Mouse (Mus musculus) liver, adult 2 months (tissue): ENCODE results near the gene Srd5a2. TPM values are rescaled to one million over a fixed set of nuclear protein-coding genes. Genes with fewer than 3 reads are reported as not detected.

Experiments used
- DNase-seq: peaks from one replicate; pipeline ENCODE4 v3.0.0-alpha.2; 2011; ENCODE audit warnings: low read depth, low spot score; ENCODE audit errors: extremely low read depth
- H3K27ac ChIP-seq: fragments of 200-500 bp; replicated peaks from 2 replicates; pipeline ENCODE4 v1.5.1; 2012; ENCODE audit warnings: low read depth, mild to moderate bottlenecking, control low read depth, inconsistent platforms, low read length; ENCODE audit not compliant: insufficient read depth
- H3K27me3 ChIP-seq: fragments of 200-500 bp; 2 replicates; pipeline ENCODE4 v1.6.1; 2012; ENCODE audit warnings: mild to moderate bottlenecking, moderate library complexity, low read length, inconsistent platforms; ENCODE audit not compliant: control insufficient read depth, insufficient read depth
- H3K36me3 ChIP-seq: fragments of 200-500 bp; 2 replicates; pipeline ENCODE4 v1.6.1; 2012; ENCODE audit warnings: low read length, inconsistent platforms; ENCODE audit not compliant: control insufficient read depth, insufficient read depth
- H3K4me1 ChIP-seq: fragments of 200-500 bp; 2 replicates; pipeline ENCODE4 v1.6.1; 2011; ENCODE audit warnings: low read length; ENCODE audit not compliant: control insufficient read depth, insufficient read depth
- H3K4me3 ChIP-seq: fragments of 200-500 bp; 2 replicates; pipeline ENCODE4 v1.5.1; 2011; ENCODE audit warnings: low read depth, mild to moderate bottlenecking, control low read depth, low read length, moderate library complexity; ENCODE audit not compliant: insufficient read depth
- H3K79me2 ChIP-seq: fragments of 200-500 bp; 2 replicates; pipeline ENCODE4 v1.6.1; 2012; ENCODE audit warnings: inconsistent platforms, mild to moderate bottlenecking, low read length, moderate library complexity; ENCODE audit not compliant: control insufficient read depth, insufficient read depth
- H3K9ac ChIP-seq: fragments of 200-500 bp; 2 replicates; pipeline ENCODE4 v1.6.1; 2012; ENCODE audit warnings: low read depth, mild to moderate bottlenecking, control low read depth, inconsistent platforms, low read length
- CTCF ChIP-seq: fragments of 200-500 bp; IDR thresholded peaks from 2 replicates; pipeline ENCODE4 v1.5.1; 2011; ENCODE audit warnings: low read depth, low read length, control low read depth
- POLR2A ChIP-seq: fragments of 200-500 bp; IDR thresholded peaks from 2 replicates; pipeline ENCODE4 v1.6.1; 2011; ENCODE audit warnings: low read length, control low read depth; ENCODE audit not compliant: insufficient read depth; ENCODE audit errors: extremely low read depth
- WGBS: fragments of 180-500 bp; shearing (Covaris S2); methylation state at CpG from one replicate; pipeline ENCODE4 v1.1.7; 2018; 5-methylcytosine and 5-hydroxymethylcytosine counted together
- polyA plus RNA-seq: library from polyadenylated mRNA; depleted of rRNA; stranded (reverse); fragments of >200 nt; gene quantifications from 2 replicates; pipeline ENCODE4 v1.2.3, GENCODE M21; 2012
- total RNA-seq: library from RNA; depleted of rRNA; stranded (reverse); fragments of >200 nt; gene quantifications from 2 replicates; pipeline ENCODE4 v1.2.3, GENCODE M21; 2014

Srd5a2 gene
- total and polyA plus RNA-seq, 2 experiments = 0.60 to 1.8 TPM

- Histone ChIP-seq H3K27me3 (no peaks in the 10 kb centered on the region), H3K36me3 (no peaks in the 10 kb centered on the region), H3K4me3 (no peak overlapping the region), H3K4me1 (no peaks in the 10 kb centered on the region), H3K9ac (no peak overlapping the region), H3K79me2 (no peaks in the 10 kb centered on the region), H3K27ac (no peak overlapping the region)
- TF ChIP-seq POLR2A = no peak
- TF ChIP-seq CTCF = no peak
- DNase-seq = no peak
- whole genome bisulfite sequencing = 92% methylated on average over 4 of the region's 4 CpGs
Measured at GRCm38 (mm10) chr17:74018281-74018680, 29.4 kb downstream of the Srd5a2 start.

- H3K27me3 ChIP-seq = no peaks in the 10 kb centered on the region
- DNase-seq = peak; percentile 18
- H3K36me3 ChIP-seq = no peaks in the 10 kb centered on the region
- H3K4me3 ChIP-seq = no peak overlapping the region
- H3K79me2 ChIP-seq = no peaks in the 10 kb centered on the region
- H3K9ac ChIP-seq = no peak overlapping the region
- no peak overlapping the region for H3K27ac ChIP-seq
- 94% methylated on average over 1 of the region's 1 CpGs for WGBS
- TF ChIP-seq CTCF (no peak), POLR2A (no peak)
- no peaks in the 10 kb centered on the region for H3K4me1 ChIP-seq
Measured at GRCm38 (mm10) chr17:74017649-74018048, 30.1 kb downstream of the Srd5a2 start.

- WGBS = 87% methylated on average over 6 of the region's 6 CpGs
- H3K4me1 ChIP-seq = no peaks in the 10 kb centered on the region
- H3K27ac ChIP-seq = no peak overlapping the region
- H3K79me2 ChIP-seq = no peaks in the 10 kb centered on the region
- H3K4me3 ChIP-seq = no peak overlapping the region
- no peak for DNase-seq
- H3K9ac ChIP-seq = no peak overlapping the region
- no peaks in the 10 kb centered on the region for H3K27me3 ChIP-seq
- TF ChIP-seq CTCF = no peak
- TF ChIP-seq POLR2A = no peak
- no peaks in the 10 kb centered on the region for H3K36me3 ChIP-seq
Measured at GRCm38 (mm10) chr17:74015128-74015527, 32.6 kb downstream of the Srd5a2 start.

GRCm38 (mm10) chr17:74008680-74009079, 39.0 kb downstream of the Srd5a2 start:
- TF ChIP-seq POLR2A (no peak), CTCF (no peak)
- WGBS = 74% methylated on average over 4 of the region's 4 CpGs

GRCm38 (mm10) chr17:74007001-74007400, 40.7 kb downstream of the Srd5a2 start:
- WGBS = 76% methylated on average over 8 of the region's 8 CpGs
- Histone ChIP-seq H3K9ac (no peak overlapping the region), H3K27ac (no peak overlapping the region), H3K4me1 (no peaks in the 10 kb centered on the region), H3K36me3 (no peaks in the 10 kb centered on the region), H3K79me2 (no peaks in the 10 kb centered on the region), H3K27me3 (no peaks in the 10 kb centered on the region), H3K4me3 (no peak overlapping the region)
- DNase-seq = no peak
- TF ChIP-seq CTCF (no peak), POLR2A (no peak)

More at GRCm38 (mm10) chr17:74008680-74009079, 39.0 kb downstream of the Srd5a2 start:
- Histone ChIP-seq H3K4me3 (no peak overlapping the region), H3K27me3 (no peaks in the 10 kb centered on the region), H3K36me3 (no peaks in the 10 kb centered on the region), H3K9ac (no peak overlapping the region), H3K27ac (no peak overlapping the region), H3K4me1 (no peaks in the 10 kb centered on the region), H3K79me2 (no peaks in the 10 kb centered on the region)
- DNase-seq = no peak

GRCm38 (mm10) chr17:74002396-74002795, 45.3 kb downstream of the Srd5a2 start:
- H3K4me1 ChIP-seq = no peaks in the 10 kb centered on the region
- no peaks in the 10 kb centered on the region for H3K27me3 ChIP-seq
- WGBS = 85% methylated on average over 2 of the region's 2 CpGs
- H3K4me3 ChIP-seq = no peak overlapping the region
- no peaks in the 10 kb centered on the region for H3K79me2 ChIP-seq
- no peak for DNase-seq
- no peak overlapping the region for H3K27ac ChIP-seq
- no peak for TF ChIP-seq POLR2A
- no peak for TF ChIP-seq CTCF
- H3K36me3 ChIP-seq = no peaks in the 10 kb centered on the region
- H3K9ac ChIP-seq = no peak overlapping the region
